Mouse (Mus musculus): ENCODE data around the gene Msmo1.

DNA sequence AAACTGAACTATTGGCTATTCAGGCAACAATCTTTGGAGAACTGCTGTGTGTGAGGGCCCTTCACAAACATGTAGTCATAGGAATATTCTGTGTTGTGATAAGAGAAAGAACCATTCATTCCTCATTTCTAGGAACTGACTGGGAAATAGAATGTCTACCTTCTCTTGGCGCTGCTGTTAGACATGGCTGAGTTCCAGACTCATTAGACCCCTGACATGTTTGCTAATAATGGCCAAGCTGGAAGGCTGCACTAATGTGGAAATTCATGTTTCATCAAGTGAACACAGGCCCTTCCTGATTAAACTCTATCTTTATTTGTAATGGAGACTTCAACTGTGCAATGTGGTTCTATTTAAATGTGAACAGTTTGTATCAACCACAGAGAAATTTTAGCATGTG lies 5.3 kb upstream of the Msmo1 start:
- TF ChIP-seq CTCF (IDR thresholded peaks at IDR 0.05; ENCODE audit: borderline replicate concordance, insufficient read depth, low read length) (no peak), POLR2A (IDR thresholded peaks at IDR 0.05; ENCODE audit: low read depth, low read length) (no peak)
